Mouse (Mus musculus): ENCODE measurements around the gene Macrod2.

Macrod2 gene

DNA sequence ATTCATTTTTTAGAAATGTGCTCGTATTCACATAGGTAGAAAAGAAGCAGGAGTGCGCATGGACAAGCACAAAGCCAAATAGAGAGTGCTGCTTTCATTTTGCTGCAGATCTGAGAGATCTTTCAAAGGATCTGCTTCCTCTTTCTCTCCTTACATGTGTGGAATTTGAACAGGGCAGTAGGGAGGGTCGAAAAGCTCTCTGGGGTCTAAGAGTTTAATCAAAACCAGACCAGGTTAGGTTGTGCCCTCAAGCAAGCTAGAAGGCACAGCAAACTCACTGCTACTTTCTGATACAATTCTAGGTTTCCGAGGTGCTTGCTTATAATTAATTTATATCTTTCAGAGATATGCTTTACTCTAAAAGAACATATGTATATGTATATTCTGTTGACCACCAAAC, 1196.2 kb downstream of the Macrod2 start:
- DNase-seq (ENCODE audit: low read depth in 1 of 2, low spot score in 2 of 2) = no peak

DNA sequence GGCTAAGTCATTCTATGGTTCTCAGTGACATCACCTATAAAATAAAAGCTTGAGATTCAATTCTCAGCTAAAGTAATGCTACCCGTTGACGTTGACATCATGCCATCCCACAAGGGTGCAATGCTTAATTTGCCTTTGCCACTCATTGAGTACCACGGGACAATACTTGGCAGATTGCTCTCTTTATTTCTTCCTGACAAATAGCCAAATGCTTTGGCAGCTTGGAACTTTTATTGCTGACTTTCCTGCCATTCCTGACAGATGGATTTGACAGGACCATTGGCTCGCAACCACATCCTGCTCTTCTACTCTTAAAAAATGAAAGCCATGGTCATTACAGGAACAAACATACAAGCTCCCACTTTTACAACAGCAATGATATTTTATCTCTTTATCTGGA, 1199.7 kb downstream of the Macrod2 start:
- no peak for DNase-seq (ENCODE audit: low read depth in 1 of 2, low spot score in 2 of 2)

DNA sequence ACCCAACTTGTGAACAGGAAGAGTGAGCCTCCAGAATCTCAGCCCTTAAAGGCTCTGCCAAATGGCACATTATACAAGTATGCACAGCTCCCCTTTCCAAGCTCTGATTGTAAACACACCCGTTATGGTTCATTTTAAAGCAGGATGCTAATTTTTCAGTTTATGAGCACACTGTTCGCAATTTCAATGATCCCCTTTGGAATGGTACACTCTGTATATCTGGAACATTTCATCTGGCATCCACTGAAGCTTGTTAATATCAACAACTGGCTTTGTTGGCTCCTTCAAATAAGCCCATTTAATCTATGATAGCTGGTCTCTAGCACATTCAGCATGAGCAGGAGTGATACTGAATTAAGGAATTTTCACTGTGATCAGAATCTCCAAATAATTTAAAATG, 1222.6 kb downstream of the Macrod2 start:
- no peak for DNase-seq (ENCODE audit: low read depth in 1 of 2, low spot score in 2 of 2)

DNA sequence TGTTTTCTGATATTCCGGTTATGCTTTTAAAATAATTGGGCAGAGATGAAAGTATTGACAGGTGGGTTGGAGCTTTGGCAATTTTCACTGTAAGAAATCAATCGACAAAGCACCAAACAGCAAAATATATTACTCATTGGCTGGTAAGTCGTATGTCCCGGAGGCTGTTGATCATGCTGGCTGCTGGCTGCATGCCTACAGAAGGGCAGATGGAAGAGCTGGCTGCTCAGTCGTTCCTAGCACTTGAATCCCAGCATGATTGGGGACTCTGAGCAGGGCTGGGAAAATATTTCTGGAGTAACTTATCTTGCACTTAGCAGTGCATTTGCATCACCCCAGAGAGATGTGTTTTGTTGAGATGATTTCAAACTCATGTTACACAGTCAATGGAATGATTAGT, 1223.1 kb downstream of the Macrod2 start:
- DNase-seq (ENCODE audit: low read depth in 1 of 2, low spot score in 2 of 2) = no peak

DNA sequence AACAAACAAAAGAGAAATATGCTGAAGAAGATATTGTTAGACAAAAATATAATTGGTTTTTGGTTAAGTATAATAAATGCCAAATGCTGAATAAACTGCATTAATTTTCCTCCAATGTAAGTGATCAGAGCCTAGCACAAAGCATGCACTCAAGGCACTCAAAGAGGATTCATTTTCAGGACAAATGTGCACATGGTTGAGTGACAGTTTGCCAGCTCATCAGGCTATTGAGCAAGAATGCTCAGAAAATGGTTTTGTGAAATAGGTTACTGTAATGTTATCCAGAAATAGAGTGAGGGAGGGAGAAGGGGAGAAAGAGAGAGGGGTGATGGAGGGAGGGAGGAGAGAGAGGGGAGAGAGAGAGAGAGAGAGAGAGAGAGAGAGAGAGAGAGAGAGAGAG, 1268.9 kb downstream of the Macrod2 start:
- DNase-seq (ENCODE audit: low read depth in 1 of 2, low spot score in 2 of 2) = no peak

DNA sequence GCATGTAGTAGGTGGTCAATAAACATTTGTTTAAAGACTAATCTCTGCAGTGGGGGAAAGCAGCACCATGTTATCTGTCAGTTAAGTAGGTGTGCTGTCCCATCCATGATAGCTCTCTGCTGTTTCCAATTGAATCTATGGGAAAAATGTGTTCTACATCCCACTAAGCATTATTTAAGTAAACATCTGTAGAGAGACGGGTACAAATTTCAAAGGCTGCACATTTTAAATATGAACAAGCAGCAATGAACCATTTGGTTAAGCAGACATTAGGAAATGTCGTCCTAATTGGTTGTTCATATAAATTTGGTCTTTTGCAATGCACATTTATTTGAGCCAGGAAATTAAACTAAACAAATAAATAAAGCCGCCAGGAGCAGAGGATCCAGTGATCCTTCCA, 1277.7 kb downstream of the Macrod2 start:
- no peak for DNase-seq (ENCODE audit: low read depth in 1 of 2, low spot score in 2 of 2)

DNA sequence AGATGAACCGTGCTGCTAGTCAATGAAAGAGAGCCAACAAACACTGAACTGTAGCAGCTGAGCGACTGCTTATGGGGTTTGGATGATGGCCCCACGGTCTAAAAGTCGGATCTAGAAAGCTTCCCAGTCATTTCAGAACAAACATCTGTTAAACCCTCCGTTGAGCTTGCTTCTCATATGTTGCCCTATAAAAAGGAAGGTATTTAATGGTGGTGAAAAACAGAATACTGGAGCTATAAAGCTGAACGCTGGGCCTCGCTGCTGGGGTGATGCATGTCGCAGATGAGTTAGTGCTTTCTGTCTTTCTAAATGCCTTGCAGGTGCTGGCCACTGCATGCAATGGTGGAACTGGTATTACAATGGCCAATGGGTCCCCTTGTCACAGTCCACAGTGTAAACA, 1278.3 kb downstream of the Macrod2 start:
- no peak for DNase-seq (ENCODE audit: low read depth in 1 of 2, low spot score in 2 of 2)

DNA sequence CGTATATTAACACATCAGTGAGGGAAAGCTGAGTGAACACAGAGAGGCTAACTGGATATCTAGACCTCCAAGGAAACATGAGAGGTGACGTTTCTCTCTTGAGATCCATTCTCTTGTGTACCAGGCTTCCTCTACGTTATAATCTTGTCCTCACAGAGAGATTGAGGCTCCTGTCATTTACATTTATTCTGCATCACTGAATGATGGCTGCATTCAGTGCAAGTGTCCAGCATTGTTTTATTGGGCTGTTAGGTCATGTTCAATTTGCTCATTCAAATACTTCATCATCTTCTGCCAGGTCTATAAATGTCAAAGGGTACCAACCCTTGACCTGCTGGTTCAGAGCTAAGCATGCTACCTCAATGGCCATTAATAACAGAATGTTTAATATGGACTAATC, 1302.4 kb downstream of the Macrod2 start:
- no peak for DNase-seq (ENCODE audit: low read depth in 1 of 2, low spot score in 2 of 2)

DNA sequence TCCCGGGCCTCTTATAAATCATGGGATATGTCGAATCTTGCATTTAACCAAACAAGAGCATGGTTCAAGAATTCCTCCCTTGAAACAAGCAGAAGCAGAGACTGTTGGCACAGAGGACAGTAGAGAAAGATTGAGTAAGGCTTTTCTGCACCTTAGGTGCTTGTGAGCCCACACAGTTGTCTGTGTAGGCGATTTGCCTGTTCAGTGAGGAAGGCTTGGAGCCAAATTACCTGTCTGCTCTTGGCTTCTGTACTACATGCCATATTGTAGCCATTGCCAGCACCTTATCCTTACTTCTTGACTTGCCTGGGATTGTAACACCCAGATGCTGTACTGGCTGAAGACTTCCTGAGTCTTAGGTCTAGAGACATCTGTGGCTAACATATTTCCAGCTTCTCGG, 1303.2 kb downstream of the Macrod2 start:
- no peak for DNase-seq (ENCODE audit: low read depth in 1 of 2, low spot score in 2 of 2)

DNA sequence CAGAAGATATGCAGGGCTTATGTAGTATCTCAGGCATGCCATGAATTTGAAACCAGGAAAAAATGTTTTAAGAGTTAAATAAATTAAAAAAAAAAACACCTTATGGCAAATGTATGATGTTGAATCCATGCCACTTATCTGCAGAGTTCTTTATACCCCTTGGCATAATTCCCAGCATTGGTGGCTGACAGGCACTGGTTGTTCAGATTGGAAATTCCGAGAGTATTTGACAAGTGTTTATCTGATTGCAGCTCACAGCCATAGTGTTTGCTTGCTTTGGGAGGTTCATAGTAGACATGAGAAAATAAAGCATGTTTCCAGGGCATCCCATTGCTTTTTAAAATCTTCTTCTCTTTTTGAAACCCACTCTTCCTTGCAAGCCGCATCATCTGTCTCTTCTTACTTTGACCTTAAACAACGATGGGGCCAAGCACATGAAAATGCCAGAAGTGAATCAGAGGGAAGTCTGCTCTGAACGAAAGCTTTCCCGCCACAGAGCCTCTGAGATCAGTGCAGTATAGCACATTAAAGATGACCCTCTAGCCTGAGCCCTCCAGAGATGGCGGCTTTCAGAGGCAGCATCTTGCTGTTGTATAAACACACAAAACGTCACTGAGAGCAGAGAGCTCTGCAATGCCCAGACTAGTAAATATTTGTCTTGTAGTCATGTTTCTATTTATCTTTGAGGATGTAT, 1305.8 kb downstream of the Macrod2 start:
- no peak for DNase-seq (ENCODE audit: low read depth in 1 of 2, low spot score in 2 of 2)

DNA sequence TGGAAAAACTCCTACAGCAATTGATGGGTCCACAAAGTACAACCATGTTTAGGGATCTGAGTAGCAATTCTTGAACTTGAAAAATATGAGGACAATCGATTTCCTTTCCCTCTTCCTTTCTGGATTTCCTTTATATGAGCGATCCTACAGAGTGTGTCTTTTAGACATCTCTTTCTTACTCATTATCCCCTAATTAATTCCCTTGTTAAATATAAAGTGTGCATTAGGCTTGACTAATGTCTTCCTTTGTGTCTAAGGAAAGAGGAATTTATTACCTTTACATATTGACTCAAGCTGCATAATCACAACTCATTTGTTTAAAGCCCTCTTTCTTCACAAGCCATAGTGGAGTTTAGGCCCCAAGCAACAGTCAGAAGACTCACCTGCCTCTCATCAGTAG, 1316.7 kb downstream of the Macrod2 start:
- no peak for DNase-seq (ENCODE audit: low read depth in 1 of 2, low spot score in 2 of 2)

DNA sequence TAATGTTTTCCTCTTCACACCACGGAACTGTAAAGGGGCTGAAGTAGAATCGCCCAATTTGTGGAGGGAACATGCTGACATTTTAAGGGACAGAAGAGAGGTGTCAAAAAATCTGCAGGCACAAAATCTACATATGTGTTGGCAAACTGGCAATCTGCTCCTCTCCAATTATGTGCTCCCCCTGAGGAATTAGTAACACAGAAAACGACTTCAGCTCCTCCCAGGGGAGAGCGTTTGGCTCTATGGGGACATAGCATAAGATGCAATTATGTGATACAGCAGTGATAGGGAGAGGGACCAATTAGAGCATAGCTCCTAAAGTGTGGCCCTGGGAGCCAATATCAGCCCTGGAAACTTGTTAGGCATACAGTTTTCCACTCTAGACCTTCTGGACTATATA, 1317.2 kb downstream of the Macrod2 start:
- no peak for DNase-seq (ENCODE audit: low read depth in 1 of 2, low spot score in 2 of 2)

DNA sequence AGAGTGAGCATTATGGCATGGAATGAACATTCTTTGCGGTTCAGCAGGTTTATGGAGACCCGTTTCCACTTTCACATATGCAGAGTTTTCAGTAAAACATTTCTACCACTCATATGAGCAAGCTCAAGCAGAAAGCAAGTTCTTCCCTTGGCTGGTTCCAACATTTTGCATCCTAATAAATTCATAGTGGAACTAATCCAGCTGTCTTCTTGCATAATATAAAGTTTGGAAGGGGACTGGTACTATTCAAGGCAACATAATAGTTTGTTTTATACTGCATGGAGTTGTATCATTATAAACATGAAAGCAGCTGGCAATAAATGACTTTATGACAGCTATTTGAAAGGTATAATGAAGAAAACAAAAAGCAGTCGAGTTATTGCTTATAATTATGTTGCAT, 1320.0 kb downstream of the Macrod2 start:
- DNase-seq (ENCODE audit: low read depth in 1 of 2, low spot score in 2 of 2) = no peak

DNA sequence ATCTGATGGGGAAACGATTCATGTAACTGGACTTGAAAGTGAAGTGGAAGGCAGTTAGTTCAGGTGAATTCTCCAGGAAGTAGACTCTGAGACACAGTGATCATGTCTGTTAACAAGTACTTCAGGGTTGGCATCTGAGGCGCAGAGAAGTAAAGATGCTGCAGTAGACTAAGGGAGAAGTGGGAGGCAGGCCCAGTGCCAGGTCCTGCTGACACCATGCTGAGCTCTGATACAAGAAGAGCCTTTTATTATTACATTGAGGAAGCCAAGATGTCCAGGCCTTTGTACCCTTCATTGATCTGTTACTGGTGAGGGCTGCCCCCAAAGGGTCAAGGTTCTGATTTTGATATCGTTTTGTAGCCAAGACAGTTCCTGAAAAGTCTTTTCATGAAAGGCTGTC, 1327.4 kb downstream of the Macrod2 start:
- no peak for DNase-seq (ENCODE audit: low read depth in 1 of 2, low spot score in 2 of 2)

DNA sequence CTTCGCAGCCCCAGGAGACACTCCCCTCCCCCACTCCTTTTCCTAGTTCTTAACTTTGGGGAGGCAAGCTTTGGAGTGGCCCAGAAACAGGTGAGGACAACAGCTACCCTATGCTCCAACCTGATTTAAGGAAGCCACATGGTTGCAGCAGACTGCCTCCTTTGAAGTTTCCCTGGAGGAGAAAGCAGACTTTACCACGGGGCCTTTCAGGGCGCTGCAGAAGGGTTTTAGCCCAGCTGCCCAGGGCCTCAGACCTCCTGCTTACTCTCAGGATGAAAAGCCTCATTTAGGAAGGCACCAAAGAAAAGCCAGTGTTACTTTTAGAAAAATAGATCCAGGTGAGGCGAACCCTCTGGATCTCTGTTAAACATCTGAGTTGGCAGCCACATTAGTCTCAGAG, 1333.9 kb downstream of the Macrod2 start:
- DNase-seq (ENCODE audit: low read depth in 1 of 2, low spot score in 2 of 2) = no peak

DNA sequence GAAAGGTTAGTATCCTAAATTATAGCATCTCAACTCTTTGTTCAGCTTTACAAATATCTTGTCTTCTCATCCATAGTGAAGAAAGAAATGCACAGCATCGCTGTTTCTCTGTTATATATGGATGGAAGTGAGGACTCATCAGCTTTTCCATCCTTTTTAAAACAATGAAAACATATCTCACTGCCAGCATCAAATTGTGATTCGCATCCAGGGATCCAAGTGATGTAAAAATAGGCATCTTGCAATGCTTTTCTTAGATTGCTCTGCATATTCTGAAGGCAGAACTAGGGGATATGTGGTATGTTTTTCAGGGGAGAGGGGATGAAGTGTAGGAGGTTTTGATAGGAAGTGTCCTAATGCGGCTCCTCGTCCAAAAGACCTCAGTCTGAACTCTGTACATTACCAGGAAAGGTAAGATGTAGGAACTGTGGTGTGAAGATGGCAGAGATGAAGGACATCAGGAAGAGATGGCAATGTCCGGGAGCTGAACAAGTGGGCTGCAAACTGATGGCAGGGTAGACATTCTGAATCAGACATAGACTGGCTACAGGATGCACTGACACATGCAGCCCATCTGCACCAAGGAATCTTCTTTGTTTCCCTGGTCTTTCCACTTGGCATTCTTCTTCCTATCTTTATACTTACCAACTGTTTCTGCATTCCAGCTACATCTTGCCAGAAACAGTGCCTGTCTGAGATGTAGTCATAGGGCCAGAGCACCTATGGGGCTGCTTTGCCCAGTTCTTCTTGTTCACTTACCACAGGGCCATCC, 1341.8 kb downstream of the Macrod2 start:
- no peak for DNase-seq (ENCODE audit: low read depth in 1 of 2, low spot score in 2 of 2)

DNA sequence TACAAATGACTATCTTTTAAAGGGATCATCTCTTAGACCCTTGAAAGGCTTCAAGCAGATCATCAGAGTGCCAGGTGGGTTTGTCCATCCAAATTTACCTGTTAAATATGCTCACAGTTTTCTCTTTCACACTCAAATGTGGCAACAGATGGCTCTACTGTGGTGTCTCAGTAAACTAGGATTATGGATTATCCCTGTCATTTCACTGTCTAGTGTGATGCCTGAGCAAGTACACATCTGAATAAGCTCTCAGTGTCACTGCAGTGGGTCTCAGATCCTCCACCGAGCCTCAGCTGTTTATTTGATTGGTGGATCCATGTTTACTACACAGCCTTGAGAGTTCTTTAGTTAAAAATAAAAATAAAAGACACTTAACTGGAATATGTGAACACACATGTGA, 1343.6 kb downstream of the Macrod2 start:
- DNase-seq (ENCODE audit: low read depth in 1 of 2, low spot score in 2 of 2) = no peak

DNA sequence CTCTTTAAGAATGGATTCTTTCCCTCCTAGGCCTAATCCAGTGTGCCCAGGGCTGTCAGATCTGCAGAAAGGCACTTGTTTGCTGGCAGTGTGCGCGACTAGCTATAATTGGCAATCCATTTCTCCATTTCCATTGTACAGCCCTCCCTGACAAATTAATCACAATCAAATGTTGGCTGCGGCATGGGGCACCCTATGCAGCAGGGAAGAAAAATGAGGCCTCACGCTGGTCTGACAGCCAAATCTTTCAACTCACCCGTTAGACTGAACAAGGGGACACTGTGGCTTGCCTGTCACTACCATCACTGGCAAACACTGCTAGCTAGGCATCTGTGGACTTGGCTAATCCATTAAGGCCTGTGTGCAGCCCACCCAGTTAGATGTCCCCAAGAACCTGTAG, 1345.2 kb downstream of the Macrod2 start:
- no peak for DNase-seq (ENCODE audit: low read depth in 1 of 2, low spot score in 2 of 2)

DNA sequence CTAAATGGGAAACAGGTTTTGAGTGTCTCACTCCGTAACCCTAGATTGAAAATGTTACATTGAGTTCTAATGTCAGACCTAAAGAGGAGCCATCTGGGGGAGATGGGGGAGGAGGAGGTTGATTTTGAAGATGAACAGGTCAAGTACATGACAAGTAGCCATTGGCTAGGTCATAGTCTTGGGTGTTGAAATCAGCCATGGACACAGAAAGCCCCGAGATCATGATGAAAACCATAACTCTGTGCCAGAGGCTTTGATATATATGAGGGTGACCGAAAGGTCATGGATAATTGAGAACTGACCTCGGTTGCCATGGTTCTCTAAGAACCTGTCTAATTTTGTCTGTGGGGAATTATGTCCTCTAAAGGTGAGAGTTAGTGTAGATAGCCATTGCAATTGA, 1405.1 kb downstream of the Macrod2 start:
- DNase-seq (ENCODE audit: low read depth in 1 of 2, low spot score in 2 of 2) = no peak

DNA sequence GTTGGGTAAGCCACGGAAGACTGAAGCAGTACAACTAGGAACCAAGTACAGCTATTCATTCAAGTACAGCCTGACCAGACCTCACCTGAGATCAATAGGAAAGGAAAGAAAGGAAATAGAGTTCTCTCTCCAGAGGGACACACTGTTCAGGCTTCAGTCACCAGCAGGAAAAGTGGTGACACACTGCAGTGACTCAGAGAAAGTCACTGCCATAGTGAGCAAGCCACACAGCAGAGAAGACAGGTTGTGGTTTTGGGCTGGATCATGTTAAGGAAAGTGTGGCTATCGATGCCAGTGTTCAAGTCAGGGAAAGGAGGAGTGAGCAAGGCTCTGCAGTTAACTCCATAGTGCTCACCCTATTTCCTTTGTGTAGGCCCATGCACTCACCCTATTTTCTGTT, 1405.8 kb downstream of the Macrod2 start:
- no peak for DNase-seq (ENCODE audit: low read depth in 1 of 2, low spot score in 2 of 2)

DNA sequence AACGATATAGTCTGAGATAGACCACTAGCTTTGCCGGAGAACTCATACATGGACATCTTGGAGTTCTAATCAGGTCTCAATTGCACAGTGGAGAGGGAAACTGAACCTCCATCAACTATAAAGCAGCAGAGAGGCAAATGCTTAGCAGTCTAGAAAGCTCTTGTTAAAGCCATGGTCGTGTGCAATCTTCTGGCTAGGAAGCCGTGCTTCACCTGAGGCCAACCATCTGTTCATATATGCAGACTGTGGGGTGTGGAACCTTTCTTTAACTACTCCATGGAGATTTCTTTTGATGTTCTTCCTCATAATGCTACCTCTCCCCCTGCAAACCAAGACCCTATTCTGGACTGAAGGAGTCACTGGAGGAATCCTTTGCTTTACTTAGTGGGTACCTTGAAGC, 1421.2 kb downstream of the Macrod2 start:
- no peak for DNase-seq (ENCODE audit: low read depth in 1 of 2, low spot score in 2 of 2)

DNA sequence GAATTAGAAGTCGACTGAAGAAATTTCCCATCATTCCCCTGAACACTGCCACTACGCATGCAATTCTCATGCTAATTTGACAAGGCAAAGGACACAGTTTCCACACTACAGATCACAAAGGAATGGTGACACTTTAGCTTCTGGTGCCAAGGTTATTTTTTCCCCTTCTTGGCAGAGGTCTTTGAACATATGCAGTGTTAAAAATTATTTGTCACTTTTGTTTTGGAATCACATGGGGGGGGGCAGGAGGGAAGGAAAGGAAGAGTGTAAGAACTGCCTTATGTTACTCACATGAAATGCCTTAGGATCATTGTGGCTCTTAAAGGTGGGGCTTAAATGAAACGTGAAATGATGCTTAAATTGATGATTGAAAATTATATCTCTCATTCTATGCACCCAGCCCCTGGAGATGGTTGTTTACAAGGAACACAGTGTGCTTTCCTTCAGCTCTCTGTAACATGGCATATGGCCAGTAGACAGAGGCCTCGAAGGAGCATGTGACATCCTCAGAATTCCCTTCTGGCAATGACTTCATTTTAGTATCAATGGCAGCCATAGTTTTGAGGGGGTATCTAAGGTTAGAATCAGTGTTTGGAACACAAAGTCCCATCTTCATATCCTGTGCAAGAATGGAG, 1422.6 kb downstream of the Macrod2 start:
- no peak for DNase-seq (ENCODE audit: low read depth in 1 of 2, low spot score in 2 of 2)

DNA sequence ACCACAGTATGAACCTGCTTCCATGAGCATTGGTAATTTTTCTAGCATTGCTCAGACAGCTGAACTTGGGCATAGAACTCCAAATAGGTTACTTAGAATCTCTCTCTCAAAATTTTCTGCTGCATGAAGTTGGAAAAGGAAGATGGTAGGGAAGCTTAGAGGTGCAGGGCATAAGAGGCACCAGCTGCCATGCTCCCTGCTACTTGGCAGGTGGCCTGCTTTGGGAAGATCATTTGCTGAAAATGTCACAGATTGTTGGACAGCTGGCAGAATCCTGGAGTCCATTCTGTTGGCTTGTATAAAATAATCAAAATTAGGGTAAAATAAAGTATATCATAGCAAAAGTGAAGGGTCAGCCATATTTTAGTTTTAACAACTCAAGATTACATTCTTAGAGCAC, 1425.7 kb downstream of the Macrod2 start:
- DNase-seq (ENCODE audit: low read depth in 1 of 2, low spot score in 2 of 2) = no peak

Data from monocyte, adult 2 months (primary cell).